Mouse (Mus musculus): ENCODE data around the gene Ltbp2. TPM values are rescaled to one million over a fixed set of nuclear protein-coding genes. Genes with fewer than 3 reads are reported as not detected.

Ltbp2 gene
- polyA plus RNA-seq, 1 experiment from 2014 or later, result 1.7 TPM

DNA sequence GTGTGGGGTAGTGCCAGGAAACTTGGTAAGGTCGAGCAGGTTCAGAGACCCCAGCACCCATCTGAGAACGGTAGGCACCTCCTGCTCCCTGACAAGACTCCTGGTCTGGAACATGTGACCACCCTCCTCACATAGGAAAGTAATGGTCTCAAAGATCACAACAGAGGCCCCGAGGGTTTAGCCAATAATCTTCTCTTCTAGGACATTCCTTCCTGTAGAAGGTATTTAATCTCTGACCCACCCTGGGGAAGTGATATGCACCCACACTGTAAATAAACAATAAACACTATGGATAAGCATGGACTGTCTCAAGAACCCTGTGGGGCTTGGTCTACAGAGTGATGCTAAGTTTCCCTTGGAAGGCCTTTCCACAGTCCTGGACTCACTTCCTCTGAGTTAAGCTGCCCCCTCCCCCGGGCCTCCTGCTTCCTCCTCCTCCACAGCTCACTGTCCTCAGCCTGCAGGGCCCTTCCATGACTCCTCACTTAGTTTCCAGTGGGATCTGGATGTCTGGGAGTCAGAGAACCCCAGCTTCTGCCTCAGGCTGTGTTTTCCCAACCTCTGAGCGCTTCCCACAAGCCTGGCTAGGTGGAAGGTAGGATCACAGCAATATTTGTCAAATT lies 110.1 kb downstream of the Ltbp2 start:
- H3K9ac ChIP-seq, result no peak overlapping the region
- ATAC-seq (ENCODE audit: insufficient number of reproducible peaks, insufficient read depth, low FRiP score, low TSS enrichment, low read depth), result no peak

DNA sequence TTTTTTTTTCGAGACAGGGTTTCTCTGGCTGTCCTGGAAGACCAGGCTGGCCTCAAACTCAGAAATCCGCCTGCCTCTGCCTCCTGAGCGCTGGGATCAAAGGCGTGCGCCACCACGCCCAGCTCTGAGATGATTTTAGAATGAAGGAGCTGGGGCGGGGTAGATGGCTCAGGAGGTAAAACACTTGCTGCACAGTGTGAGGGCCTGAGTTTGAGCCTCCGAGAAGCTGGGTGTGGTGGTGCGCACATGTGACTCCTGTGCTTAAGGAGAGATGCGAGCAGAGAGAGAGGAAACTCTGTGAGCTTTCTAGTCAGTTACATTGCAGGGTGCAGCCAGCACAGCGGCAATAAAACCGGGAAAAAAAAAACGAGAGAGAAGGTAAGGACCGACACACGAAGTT lies 110.8 kb downstream of the Ltbp2 start:
- H3K4me2 ChIP-seq, result no peak overlapping the region
- ATAC-seq (ENCODE audit: insufficient number of reproducible peaks, insufficient read depth, low FRiP score, low TSS enrichment, low read depth), result no peak
- H3K4me1 ChIP-seq, result 0 out of 2 replicates have a peak, but pooled peaks cover 6% of the 10 kb centered on the region
- no peak overlapping the region for H3K4me3 ChIP-seq
- H3K9me3 ChIP-seq, result no peaks in the 10 kb centered on the region
- no peak overlapping the region for H3K9ac ChIP-seq
- H3K27me3 ChIP-seq, result no peaks in the 10 kb centered on the region
- 91% methylated on average over 15 of the region's 15 CpGs for WGBS
- H3K27ac ChIP-seq, result no peak overlapping the region
- peaks cover 54% of the 10 kb centered on the region for H3K36me3 ChIP-seq

More for the DNA sequence above, 110.1 kb downstream of the Ltbp2 start:
- peaks cover 49% of the 10 kb centered on the region for H3K36me3 ChIP-seq
- no peaks in the 10 kb centered on the region for H3K27me3 ChIP-seq
- H3K9me3 ChIP-seq, result no peaks in the 10 kb centered on the region
- H3K27ac ChIP-seq, result no peak overlapping the region
- no peak overlapping the region for H3K4me2 ChIP-seq
- no peak overlapping the region for H3K4me3 ChIP-seq
- 72% methylated on average over 5 of the region's 5 CpGs for WGBS
- H3K4me1 ChIP-seq, result peaks cover 11% of the 10 kb centered on the region

DNA sequence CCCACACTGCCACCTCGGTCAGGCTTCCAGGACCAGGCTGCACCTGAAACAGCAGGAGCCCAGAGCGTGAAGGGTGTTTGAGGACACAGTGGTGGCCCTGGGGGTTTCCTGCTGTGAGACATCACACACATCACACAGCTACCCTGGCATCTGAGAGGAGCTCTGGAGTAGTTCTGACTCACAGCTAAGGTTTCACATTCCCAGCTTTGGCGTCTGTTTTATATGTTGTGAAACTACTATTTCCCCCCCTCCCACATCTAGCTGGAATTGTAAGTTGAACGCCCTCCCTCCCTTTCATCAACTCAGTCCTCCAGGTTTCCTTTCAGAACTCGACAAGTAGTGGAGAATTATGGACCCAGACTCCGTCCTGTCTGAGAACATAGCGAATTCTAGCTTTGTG lies 111.6 kb downstream of the Ltbp2 start:
- 83% methylated on average over 7 of the region's 7 CpGs for WGBS
- no peak for ATAC-seq (ENCODE audit: insufficient number of reproducible peaks, insufficient read depth, low FRiP score, low TSS enrichment, low read depth)
- no peak overlapping the region for H3K4me2 ChIP-seq
- H3K27me3 ChIP-seq, result no peaks in the 10 kb centered on the region
- 0 out of 2 replicates have a peak, but pooled peaks cover 5% of the 10 kb centered on the region for H3K4me1 ChIP-seq
- peaks cover 59% of the 10 kb centered on the region for H3K36me3 ChIP-seq
- no peaks in the 10 kb centered on the region for H3K9me3 ChIP-seq
- no peak overlapping the region for H3K27ac ChIP-seq
- H3K9ac ChIP-seq, result no peak overlapping the region
- H3K4me3 ChIP-seq, result no peak overlapping the region

DNA sequence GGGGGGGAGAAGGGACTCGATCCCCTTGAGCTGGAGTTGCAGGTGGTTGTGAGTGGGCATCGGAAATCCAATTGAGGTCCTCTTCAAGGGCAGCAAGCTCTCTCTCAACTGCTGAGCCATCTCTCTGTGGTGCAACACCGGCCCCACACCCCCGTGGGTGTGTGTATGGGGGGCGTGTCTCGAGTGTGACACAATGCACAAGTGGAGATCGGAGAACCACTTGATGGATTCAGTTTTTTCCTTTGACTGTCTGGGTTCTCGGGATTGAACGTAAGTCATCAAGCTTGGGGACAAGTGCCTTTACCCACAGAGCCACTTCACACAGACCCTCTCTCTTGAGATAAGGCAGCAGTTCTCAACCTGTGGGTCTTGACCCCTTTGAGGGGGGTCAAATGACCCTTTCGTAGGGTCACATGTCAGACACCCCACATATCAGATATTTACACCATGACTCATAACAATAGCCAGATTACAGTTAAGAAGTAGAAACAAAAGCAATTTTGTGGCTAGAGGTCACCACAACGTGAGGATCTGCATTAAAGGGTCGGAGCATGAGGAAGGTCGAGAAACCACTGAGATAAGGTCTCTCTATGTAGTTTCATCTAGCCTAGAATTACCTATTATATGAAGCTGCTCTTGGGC lies 112.6 kb downstream of the Ltbp2 start:
- no peak overlapping the region for H3K27ac ChIP-seq
- 94% methylated on average over 13 of the region's 13 CpGs for WGBS
- peaks cover 64% of the 10 kb centered on the region for H3K36me3 ChIP-seq
- H3K9ac ChIP-seq, result no peak overlapping the region
- H3K4me2 ChIP-seq, result no peak overlapping the region
- no peaks in the 10 kb centered on the region for H3K27me3 ChIP-seq
- no peak for ATAC-seq (ENCODE audit: insufficient number of reproducible peaks, insufficient read depth, low FRiP score, low TSS enrichment, low read depth)
- no peaks in the 10 kb centered on the region for H3K9me3 ChIP-seq
- no peak overlapping the region for H3K4me3 ChIP-seq
- H3K4me1 ChIP-seq, result 0 out of 2 replicates have a peak, but pooled peaks cover 2% of the 10 kb centered on the region

DNA sequence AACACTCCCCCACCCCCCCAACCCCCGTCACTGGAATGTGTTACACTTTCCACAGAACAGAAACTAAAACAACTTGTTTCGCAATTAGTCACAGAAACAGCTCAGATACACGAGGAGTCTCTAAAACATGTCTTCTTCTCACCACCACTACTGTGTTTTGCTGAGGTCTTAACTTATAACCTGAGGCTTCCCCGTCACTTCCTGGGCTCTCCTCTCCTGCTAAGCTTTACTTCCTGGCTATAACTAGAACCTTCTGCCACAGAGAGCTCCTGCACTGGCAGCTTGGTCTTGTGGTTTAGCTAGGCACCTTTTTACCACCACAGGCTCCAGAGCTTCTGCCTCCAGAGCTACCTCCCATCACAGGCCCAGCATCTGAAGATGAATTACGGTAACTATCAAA lies 113.8 kb downstream of the Ltbp2 start:
- Histone ChIP-seq H3K9me3 (no peaks in the 10 kb centered on the region), H3K27me3 (no peaks in the 10 kb centered on the region), H3K4me1 (0 out of 2 replicates have a peak, but pooled peaks cover 2% of the 10 kb centered on the region), H3K9ac (no peak overlapping the region), H3K36me3 (peaks cover 74% of the 10 kb centered on the region), H3K4me3 (no peak overlapping the region), H3K4me2 (no peak overlapping the region), H3K27ac (no peak overlapping the region)
- ATAC-seq (ENCODE audit: insufficient number of reproducible peaks, insufficient read depth, low FRiP score, low TSS enrichment, low read depth), result no peak
- 77% methylated on average over 5 of the region's 5 CpGs for WGBS

DNA sequence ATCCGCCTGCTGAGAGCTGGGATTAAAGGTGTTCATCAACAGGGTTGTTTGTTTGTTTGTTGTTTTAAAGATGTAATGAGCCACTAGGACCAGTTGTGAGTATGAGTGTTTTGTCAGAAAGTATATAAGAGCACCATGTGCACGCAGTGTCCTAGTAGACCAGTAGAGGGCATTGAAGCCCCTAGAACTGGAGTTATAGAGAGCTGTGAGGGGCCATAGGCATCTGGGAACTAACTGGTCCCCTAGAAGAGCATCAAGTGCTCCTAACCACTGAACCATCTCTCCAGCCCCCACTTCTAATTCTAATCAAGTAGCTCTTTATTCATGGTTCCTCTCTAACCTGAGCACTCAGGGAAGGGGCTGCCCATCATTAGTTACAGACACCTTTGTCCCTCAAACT lies 117.3 kb downstream of the Ltbp2 start:
- Histone ChIP-seq H3K4me1 (0 out of 2 replicates have a peak, but pooled peaks cover 2% of the 10 kb centered on the region), H3K4me3 (no peak overlapping the region), H3K9me3 (no peaks in the 10 kb centered on the region), H3K27me3 (no peaks in the 10 kb centered on the region), H3K27ac (no peak overlapping the region), H3K36me3 (peaks cover 79% of the 10 kb centered on the region), H3K4me2 (no peak overlapping the region), H3K9ac (no peak overlapping the region)
- WGBS, result 77% methylated on average over 2 of the region's 2 CpGs
- no peak for ATAC-seq (ENCODE audit: insufficient number of reproducible peaks, insufficient read depth, low FRiP score, low TSS enrichment, low read depth)

DNA sequence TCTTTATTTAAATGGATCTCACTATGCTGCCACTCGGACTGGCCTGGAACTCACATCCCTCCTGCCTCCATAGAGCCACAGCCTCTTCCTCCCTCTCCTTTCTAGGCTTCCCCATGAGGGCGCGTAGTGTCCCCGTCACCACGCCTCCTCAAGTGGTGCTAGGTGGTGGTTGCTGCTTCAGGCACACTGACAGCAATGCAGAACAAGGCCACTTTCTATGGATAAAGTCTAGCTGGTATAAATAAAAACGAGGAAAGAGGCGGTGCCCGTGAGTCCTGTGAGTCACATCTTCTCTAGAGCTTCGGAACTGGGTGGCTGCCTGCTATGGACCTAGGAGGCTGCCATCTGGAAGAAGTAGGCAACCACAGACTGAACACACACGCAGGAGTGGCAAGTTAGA lies 120.3 kb downstream of the Ltbp2 start:
- Histone ChIP-seq H3K4me3 (no peak overlapping the region), H3K27me3 (no peaks in the 10 kb centered on the region), H3K4me1 (peaks cover 8% of the 10 kb centered on the region; the same call in 1 of the 2 replicates), H3K9ac (no peak overlapping the region), H3K4me2 (no peak overlapping the region), H3K9me3 (no peaks in the 10 kb centered on the region), H3K27ac (no peak overlapping the region), H3K36me3 (peaks cover 54% of the 10 kb centered on the region)
- ATAC-seq (ENCODE audit: insufficient number of reproducible peaks, insufficient read depth, low FRiP score, low TSS enrichment, low read depth), result no peak
- 91% methylated on average over 10 of the region's 10 CpGs for WGBS

DNA sequence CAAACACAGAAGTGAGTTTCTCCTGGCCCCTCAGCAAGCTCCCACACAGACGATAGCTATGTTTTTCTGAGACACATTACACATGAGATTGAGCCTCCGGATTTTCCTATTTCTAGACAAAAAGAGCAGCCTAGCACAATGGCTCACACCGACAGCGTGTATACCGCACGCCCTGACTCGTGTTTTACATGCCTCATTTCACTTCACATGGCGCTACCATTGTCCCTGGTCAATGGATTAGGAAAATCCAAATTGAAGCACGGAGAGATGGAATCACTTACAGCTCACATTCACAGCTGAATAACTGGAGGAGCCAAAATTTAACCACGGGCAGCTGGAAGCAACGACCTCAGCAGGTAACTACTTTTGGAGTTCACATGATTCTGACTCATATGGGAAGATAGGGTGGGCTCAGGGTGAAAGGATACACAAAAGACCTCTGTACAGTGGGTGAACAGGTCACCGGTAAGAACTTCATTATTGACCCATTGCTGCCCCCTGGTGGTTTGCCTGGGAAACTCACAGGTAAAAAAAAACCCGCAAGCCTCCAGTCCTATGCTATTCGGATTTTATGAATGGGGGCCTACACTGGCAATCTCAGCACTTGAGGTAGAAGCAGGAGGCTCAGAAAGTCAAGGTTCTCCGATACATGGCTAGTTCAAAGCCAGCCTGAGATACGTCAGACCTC lies 121.2 kb downstream of the Ltbp2 start:
- H3K9me3 ChIP-seq, result no peaks in the 10 kb centered on the region
- no peak overlapping the region for H3K4me2 ChIP-seq
- no peak overlapping the region for H3K27ac ChIP-seq
- H3K36me3 ChIP-seq, result peaks cover 46% of the 10 kb centered on the region
- no peaks in the 10 kb centered on the region for H3K27me3 ChIP-seq
- peaks cover 8% of the 10 kb centered on the region; the same call in 1 of the 2 replicates for H3K4me1 ChIP-seq
- no peak; the same call in 1 of the 2 replicates for ATAC-seq (ENCODE audit: insufficient number of reproducible peaks, insufficient read depth, low FRiP score, low TSS enrichment, low read depth)
- no peak overlapping the region for H3K9ac ChIP-seq
- 60% methylated on average over 16 of the region's 16 CpGs for WGBS
- H3K4me3 ChIP-seq, result no peak overlapping the region

DNA sequence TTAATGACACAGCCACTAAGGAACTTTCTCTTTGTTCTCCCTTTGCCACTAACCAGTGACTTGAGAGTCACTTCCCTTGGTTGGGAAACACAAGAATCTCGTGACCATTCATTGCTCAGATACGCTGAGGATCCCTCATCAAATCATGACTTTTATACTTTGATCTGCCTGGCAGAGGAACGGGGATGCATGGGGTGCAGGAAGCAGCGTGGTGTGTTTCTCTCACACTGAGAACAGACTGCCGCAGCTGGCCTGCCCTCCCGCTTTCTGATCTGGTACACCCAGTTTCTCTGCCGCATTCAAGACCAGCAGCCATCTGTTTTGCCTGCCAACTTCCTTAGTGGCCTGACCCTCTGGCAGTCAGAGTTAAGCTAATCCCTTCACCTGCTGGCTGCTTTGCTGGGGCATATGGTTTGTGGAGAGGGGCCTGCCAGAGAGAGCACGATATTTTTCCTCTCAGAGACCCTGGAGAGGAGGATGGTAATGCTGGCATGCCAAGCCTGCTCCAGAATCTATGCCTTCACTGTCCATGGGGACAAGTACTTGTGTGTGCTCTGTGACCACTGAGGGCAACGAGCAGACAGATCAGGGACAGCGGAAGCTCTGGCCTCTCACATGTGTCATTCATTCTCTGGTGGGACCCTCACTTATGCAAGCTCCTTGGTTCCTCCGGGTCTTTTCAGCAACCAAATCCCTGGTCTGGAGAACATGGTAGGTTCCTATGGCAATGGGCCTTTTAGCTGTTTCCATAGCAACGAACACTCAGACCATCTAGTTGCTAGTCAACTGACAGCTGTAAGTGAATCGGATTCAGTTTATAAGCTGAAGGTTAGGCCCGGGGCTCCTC lies 124.0 kb downstream of the Ltbp2 start:
- Histone ChIP-seq H3K9ac (no peak overlapping the region), H3K9me3 (no peaks in the 10 kb centered on the region), H3K4me3 (no peak overlapping the region), H3K4me1 (peaks cover 8% of the 10 kb centered on the region; the same call in 1 of the 2 replicates), H3K27ac (no peak overlapping the region), H3K36me3 (peaks cover 20% of the 10 kb centered on the region), H3K27me3 (no peaks in the 10 kb centered on the region), H3K4me2 (no peak overlapping the region)
- WGBS, result 38% methylated on average over 14 of the region's 14 CpGs
- no peak for ATAC-seq (ENCODE audit: insufficient number of reproducible peaks, insufficient read depth, low FRiP score, low TSS enrichment, low read depth)

DNA sequence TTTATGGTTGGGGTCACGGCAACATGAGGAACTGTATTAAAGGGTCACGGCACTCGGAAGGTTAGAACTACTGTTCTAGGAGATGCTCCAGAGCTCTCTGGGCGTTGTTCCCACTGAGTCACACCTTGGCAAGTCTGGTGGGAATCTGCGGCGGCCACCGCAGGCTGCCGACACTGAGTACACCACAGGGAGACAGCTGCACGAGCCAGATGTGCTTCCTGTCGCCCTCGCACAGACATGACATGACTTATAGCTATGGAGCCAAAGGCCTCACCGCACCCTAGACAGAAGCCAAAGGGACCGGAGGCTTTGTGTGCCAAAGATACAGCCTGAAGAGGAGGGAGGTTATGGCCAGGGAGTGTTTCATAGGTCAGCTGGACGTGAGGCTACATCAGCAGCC lies 125.7 kb downstream of the Ltbp2 start:
- 80% methylated on average over 14 of the region's 14 CpGs for WGBS
- Histone ChIP-seq H3K27ac (no peak overlapping the region), H3K4me3 (no peak overlapping the region), H3K9ac (no peak overlapping the region), H3K36me3 (peaks cover 3% of the 10 kb centered on the region), H3K27me3 (no peaks in the 10 kb centered on the region), H3K4me2 (no peak overlapping the region), H3K4me1 (peaks cover 12% of the 10 kb centered on the region; the same call in 1 of the 2 replicates), H3K9me3 (no peaks in the 10 kb centered on the region)
- no peak for ATAC-seq (ENCODE audit: insufficient number of reproducible peaks, insufficient read depth, low FRiP score, low TSS enrichment, low read depth)

DNA sequence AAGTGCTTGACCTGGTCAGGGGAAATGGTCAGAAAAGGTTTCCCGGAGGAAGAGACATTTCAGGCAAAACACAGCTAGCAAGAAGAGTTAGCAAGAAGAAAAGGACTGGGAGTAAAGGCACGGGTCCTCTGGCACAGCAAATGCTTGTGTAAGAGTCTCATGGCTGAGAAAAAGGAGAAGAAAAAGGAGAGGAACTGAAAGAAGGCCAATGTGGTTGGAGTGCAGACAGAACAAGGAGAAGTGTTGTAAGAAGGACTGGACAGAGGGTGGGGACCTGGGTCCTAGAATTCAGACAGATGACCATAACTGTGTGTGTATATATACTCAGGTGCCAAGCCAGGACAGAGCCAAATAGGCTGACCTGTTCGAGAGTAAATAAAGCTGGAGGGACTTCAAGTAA lies 128.2 kb downstream of the Ltbp2 start:
- 74% methylated on average over 3 of the region's 3 CpGs for WGBS
- H3K4me2 ChIP-seq, result no peak overlapping the region
- H3K36me3 ChIP-seq, result no peaks in the 10 kb centered on the region
- H3K27me3 ChIP-seq, result no peaks in the 10 kb centered on the region
- peaks cover 12% of the 10 kb centered on the region; the same call in 1 of the 2 replicates for H3K4me1 ChIP-seq
- H3K4me3 ChIP-seq, result no peak overlapping the region
- H3K9ac ChIP-seq, result no peak overlapping the region
- H3K9me3 ChIP-seq, result no peaks in the 10 kb centered on the region
- H3K27ac ChIP-seq, result no peak overlapping the region
- ATAC-seq (ENCODE audit: insufficient number of reproducible peaks, insufficient read depth, low FRiP score, low TSS enrichment, low read depth), result no peak

All from embryonic facial prominence, embryonic 13.5 days (tissue).